Mouse (Mus musculus): ENCODE data around the gene Specc1.

DNA sequence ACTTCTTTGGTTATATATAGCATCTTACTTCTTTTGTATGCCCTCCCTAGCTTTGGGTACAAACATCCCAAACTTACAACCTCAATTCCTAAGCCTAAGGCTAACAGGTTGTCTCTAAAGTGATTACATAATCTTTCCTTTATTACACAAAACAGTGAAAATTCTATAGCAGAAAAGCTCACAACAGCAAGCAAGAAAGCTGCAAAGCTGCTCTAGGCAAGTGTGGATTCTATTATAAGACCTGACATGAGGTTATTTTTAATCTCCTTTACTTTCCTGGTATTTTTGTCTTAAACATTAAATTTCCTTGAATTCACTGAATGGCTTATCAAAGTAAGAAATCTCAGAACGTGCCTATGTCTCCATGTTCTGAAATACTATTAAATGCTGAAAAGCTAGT, 33.3 kb upstream of the Specc1 start:
- TF ChIP-seq HCFC1 (IDR thresholded peaks at IDR 0.05; ENCODE audit: borderline replicate concordance, insufficient read depth, low read length) (no peak), MAFK (IDR thresholded peaks at IDR 0.05; ENCODE audit: insufficient read depth, low read depth, low read length) (no peak), ZNF384 (IDR thresholded peaks at IDR 0.05; ENCODE audit: low read depth, low read length) (no peak), CHD2 (IDR thresholded peaks at IDR 0.05; ENCODE audit: low read depth, low read length) (no peak), ZC3H11A (IDR thresholded peaks at IDR 0.05; ENCODE audit: borderline replicate concordance, low read depth, low read length) (no peak)
